Mouse (Mus musculus): Measurements from ENCODE around the gene 1700003F12Rik. TPM values are rescaled to one million over a fixed set of nuclear protein-coding genes. Genes with fewer than 3 reads are reported as not detected.

1700003F12Rik gene
- polyA plus RNA-seq, 1 experiment from 2014 or later = 1.5 TPM

DNA sequence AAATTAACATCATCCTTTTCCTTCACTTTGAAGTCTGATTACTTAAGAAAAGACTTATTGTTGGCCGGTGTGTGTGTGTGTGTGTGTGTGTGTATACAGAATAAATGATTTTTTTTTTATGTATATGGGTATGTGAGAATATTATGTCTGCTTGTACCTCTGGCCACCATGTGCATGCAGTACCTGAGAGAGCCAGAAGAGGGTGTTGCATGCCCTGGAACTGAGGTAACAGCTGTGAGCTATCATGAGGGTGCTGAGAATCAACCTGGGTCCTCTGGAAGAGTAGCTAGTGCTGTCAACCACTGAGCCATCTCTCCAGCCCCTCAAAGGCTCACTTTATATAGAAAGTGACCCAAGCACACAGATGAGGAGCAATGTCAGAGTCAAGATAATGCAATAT is 34.5 kb downstream of the 1700003F12Rik start:
- Histone ChIP-seq H3K27ac (no peak overlapping the region), H3K9me3 (no peaks in the 10 kb centered on the region), H3K36me3 (no peaks in the 10 kb centered on the region), H3K9ac (no peak overlapping the region), H3K4me1 (peaks cover 4% of the 10 kb centered on the region; the same call in 1 of the 2 replicates), H3K4me3 (replicated peaks) (no peak overlapping the region), H3K4me2 (no peak overlapping the region), H3K27me3 (replicated peaks) (no peaks in the 10 kb centered on the region)
- 68% methylated on average over 1 of the region's 1 CpGs for WGBS
- no peak for ATAC-seq (ENCODE audit: insufficient read depth, low FRiP score, low read depth)

DNA sequence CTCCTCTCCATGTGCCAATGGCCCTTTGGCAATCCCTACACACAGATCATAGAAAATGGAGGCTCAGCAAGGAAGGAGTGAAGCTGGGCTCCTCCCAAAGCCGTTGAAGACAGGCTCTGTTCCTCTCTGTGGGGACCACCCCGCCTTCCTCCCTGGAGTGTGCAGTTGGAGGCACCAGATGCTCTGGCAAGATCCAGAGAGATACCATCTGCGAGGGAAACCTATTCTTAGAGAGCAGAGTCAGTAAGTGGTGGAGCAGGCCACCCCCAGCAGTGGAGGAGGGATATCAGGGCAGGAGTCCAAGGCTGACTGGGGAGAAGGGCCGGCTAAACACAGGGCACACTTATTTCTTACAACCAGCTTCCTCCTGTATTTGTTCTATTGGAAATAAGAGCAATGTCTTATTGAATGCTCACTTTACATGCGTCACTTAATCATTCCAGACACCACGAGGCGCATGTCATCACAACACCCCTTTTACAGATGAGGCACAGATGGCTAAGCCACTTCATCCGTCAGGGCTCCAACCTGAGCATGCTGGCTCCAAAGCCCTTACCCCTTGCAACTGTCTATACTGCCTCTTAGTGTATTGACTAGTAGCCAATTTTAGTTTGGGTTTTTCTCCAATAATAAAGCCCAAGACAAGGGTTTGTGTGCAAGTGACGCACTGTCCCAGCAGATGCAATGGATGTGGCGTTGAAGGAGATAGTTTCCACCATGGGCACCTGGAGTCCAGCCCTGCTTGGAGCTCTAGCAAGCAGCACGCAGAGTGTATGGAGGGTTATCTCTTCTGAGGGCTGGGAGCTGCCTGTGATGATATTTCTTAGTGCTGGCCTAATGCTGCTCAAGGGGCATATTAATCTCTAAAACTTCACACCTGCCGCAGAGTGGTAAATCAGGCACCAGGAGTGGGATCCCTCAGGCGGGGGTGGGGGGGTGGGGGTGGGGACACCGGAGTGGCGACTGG is 37.3 kb downstream of the 1700003F12Rik start:
- Histone ChIP-seq H3K27me3 (replicated peaks) (no peaks in the 10 kb centered on the region), H3K4me1 (peaks cover 4% of the 10 kb centered on the region; the same call in 1 of the 2 replicates), H3K27ac (no peak overlapping the region), H3K9ac (no peak overlapping the region), H3K4me2 (no peak overlapping the region), H3K36me3 (peaks cover 5% of the 10 kb centered on the region), H3K9me3 (no peaks in the 10 kb centered on the region), H3K4me3 (replicated peaks) (no peak overlapping the region)
- peak; percentile 67; the same call in 1 of the 2 replicates for ATAC-seq (ENCODE audit: insufficient read depth, low FRiP score, low read depth)
- WGBS = 50% methylated on average over 15 of the region's 15 CpGs

DNA sequence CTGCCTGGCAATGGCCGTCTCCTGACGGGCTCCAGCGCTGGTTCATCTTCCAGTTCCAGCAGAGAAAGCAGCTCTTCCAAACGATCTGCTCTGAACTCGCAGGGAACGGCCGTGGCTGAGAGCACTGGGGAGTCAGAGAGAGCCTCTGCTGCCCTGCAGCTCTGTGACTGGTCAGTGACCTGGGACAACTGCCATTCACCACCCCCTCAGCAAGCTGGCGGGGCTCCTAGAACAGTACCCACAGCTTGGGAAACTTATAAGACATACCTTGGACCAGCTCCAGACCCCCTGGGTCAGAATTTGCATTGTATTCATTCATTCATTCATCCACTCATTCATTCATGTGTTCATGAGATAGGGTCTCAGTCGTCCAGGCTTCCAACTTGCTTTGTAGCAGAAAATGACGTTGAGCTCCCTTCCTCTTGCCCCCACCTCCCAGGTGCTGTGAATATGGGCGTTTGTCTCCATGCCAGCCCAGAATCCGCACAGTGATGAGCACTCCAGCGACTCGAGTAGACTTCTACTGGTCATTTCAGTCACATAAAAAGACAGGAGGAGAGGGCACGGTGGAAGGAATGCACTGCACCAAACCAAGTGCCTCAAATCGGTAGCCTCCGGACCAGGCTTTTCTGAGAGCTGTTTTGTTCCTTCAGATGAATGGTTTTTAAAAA is 38.2 kb downstream of the 1700003F12Rik start:
- Histone ChIP-seq H3K4me1 (peaks cover 4% of the 10 kb centered on the region; the same call in 1 of the 2 replicates), H3K4me3 (replicated peaks) (no peak overlapping the region), H3K9ac (no peak overlapping the region), H3K36me3 (peaks cover 5% of the 10 kb centered on the region), H3K4me2 (no peak overlapping the region), H3K9me3 (no peaks in the 10 kb centered on the region), H3K27ac (no peak overlapping the region), H3K27me3 (replicated peaks) (no peaks in the 10 kb centered on the region)
- ATAC-seq (ENCODE audit: insufficient read depth, low FRiP score, low read depth) = no peak
- WGBS = 69% methylated on average over 17 of the region's 17 CpGs

DNA sequence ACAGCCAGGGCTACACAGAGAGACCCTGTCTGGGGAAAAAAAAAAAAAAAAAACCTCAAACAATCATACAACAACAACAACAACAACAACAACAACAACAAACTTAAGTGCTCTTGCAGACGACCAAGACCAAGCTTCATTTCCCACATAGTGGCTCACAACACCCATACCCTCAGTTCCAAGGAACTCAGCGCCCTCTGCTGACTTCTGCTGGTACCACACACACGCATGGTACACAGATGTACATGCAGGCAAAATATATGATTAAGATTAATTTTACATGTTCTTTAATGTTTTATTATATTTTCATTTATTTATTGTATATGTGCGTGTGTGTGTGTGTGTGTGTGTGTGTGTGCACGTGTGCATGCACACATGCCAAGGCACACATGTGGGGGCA is 39.5 kb downstream of the 1700003F12Rik start:
- WGBS = 75% methylated on average over 5 of the region's 5 CpGs

DNA sequence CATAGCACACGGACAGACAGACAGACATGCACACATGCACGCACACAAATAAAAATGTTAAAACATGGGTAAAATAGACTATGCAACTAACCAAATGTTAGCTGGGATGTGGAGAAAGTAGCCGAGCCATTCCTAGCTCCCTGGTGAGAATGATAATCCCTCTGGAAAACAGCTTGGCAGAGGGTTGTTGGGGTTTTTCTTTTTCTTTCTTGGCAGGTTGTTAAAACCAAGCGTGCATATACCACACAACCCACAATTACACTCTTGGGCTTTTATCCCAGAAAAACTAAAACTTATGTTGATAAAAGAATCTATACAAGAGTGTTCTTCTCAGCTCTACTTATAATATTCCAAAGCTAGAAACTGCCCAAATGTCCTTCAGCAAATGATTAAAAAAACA is 42.2 kb downstream of the 1700003F12Rik start:
- Histone ChIP-seq H3K27ac (no peak overlapping the region), H3K36me3 (peaks cover 12% of the 10 kb centered on the region), H3K27me3 (replicated peaks) (no peaks in the 10 kb centered on the region), H3K4me1 (peaks cover under 1% of the 10 kb centered on the region; the same call in 1 of the 2 replicates), H3K9ac (no peak overlapping the region), H3K9me3 (no peaks in the 10 kb centered on the region), H3K4me2 (no peak overlapping the region), H3K4me3 (replicated peaks) (no peak overlapping the region)
- ATAC-seq (ENCODE audit: insufficient read depth, low FRiP score, low read depth) = no peak
- 87% methylated on average over 4 of the region's 4 CpGs for WGBS

More for the DNA sequence above, 39.5 kb downstream of the 1700003F12Rik start:
- H3K4me1 ChIP-seq = peaks cover 4% of the 10 kb centered on the region; the same call in 1 of the 2 replicates
- ATAC-seq (ENCODE audit: insufficient read depth, low FRiP score, low read depth) = no peak
- no peak overlapping the region for H3K9ac ChIP-seq
- H3K27ac ChIP-seq = no peak overlapping the region
- no peak overlapping the region for H3K4me2 ChIP-seq
- H3K36me3 ChIP-seq = peaks cover 5% of the 10 kb centered on the region
- H3K4me3 ChIP-seq (replicated peaks) = no peak overlapping the region
- no peaks in the 10 kb centered on the region for H3K27me3 ChIP-seq (replicated peaks)
- H3K9me3 ChIP-seq = no peaks in the 10 kb centered on the region

DNA sequence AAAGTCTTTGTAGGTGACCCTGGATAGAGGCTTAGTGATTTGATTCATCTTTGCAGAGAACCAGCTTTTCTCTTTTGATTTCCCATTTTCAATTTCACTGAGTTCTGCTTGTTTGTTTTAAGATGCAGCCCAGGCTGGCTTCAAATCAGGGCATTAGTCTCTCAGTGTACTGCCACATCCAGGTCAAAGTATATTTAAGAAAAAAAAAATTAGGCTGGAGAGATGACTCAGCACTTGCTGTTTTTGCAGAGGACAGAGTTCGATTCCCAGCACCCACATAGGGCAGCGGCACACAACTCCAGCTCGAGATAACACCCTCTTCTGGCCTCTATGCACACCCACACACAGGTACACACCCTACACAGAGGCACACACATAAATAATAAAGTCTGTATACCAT is 44.4 kb downstream of the 1700003F12Rik start:
- H3K27me3 ChIP-seq (replicated peaks) = no peaks in the 10 kb centered on the region
- no peak for ATAC-seq (ENCODE audit: insufficient read depth, low FRiP score, low read depth)
- H3K27ac ChIP-seq = no peak overlapping the region
- WGBS = 77% methylated on average over 3 of the region's 3 CpGs
- H3K4me1 ChIP-seq = no peaks in the 10 kb centered on the region
- H3K36me3 ChIP-seq = peaks cover 12% of the 10 kb centered on the region
- no peak overlapping the region for H3K9ac ChIP-seq
- no peak overlapping the region for H3K4me2 ChIP-seq
- H3K9me3 ChIP-seq = no peaks in the 10 kb centered on the region
- H3K4me3 ChIP-seq (replicated peaks) = no peak overlapping the region

DNA sequence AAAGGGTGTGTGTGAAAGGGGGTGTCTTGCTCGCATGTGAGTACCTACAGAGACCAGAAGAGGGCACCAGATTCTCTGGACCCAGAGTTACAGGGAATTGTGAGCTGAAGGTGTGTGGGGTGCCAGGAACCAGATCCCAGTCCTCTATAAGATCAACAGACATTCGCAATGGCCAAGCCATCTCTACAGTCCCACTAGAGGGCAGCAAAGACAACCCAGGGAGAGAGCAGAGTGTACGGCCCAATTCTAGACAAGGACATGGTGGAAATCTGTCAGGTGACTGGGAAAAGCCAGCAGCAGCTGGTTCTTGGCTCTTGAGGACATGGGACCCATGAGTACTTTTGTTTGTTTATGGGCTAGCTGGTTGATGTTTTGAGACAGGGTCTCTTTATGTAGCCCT is 46.1 kb downstream of the 1700003F12Rik start:
- Histone ChIP-seq H3K9ac (no peak overlapping the region), H3K27me3 (replicated peaks) (no peaks in the 10 kb centered on the region), H3K27ac (no peak overlapping the region), H3K36me3 (0 out of 2 replicates have a peak, but pooled peaks cover 7% of the 10 kb centered on the region), H3K4me1 (no peaks in the 10 kb centered on the region), H3K4me2 (no peak overlapping the region), H3K9me3 (no peaks in the 10 kb centered on the region), H3K4me3 (replicated peaks) (no peak overlapping the region)
- WGBS = 61% methylated on average over 3 of the region's 3 CpGs
- ATAC-seq (ENCODE audit: insufficient read depth, low FRiP score, low read depth) = no peak

DNA sequence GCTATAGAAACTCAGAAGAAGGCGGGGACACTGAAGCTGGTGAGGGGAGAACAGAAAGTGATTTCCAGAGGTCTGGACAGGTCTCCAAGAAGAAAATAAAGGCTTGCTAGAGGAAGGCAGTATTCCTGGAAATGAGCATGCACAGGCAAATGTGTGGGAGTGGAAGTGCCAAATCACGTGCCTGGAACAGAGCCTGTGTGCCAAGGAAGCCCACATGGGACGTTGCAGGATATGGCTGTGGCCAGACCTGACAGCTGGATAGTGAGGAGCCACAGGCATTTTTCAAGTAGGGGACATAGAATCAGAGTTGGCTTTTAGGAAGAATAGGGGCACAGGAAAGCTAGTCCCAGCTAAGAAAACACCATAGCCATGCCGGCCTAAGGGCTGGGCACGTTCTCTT is 48.9 kb downstream of the 1700003F12Rik start:
- Histone ChIP-seq H3K4me1 (no peaks in the 10 kb centered on the region), H3K9ac (no peak overlapping the region), H3K4me3 (replicated peaks) (no peak overlapping the region), H3K36me3 (0 out of 2 replicates have a peak, but pooled peaks cover 7% of the 10 kb centered on the region), H3K4me2 (no peak overlapping the region), H3K9me3 (no peaks in the 10 kb centered on the region), H3K27ac (no peak overlapping the region), H3K27me3 (replicated peaks) (no peaks in the 10 kb centered on the region)
- 75% methylated on average over 5 of the region's 5 CpGs for WGBS
- ATAC-seq (ENCODE audit: insufficient read depth, low FRiP score, low read depth) = no peak

DNA sequence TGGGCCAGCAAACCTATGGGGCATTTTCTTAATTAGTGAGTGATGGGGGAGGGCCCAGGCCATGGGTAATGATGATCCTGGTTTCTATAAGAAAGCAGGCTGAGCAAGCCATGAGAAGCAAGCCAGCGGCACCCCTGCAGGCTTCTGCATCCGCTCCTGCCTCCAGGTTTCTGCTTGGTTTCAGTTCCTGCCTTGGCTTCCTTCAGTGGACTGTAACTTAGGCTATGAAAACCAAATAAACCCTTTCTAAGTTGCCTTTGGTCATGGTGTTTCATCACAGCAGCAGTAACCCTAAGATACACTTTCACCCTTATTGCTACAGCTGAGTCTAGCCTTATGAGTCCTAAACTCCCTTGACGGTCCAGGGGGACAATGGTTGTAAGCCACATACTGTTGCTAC is 50.5 kb downstream of the 1700003F12Rik start:
- no peak for ATAC-seq (ENCODE audit: insufficient read depth, low FRiP score, low read depth)
- Histone ChIP-seq H3K4me1 (0 out of 2 replicates have a peak, but pooled peaks cover under 1% of the 10 kb centered on the region), H3K9me3 (no peaks in the 10 kb centered on the region), H3K36me3 (0 out of 2 replicates have a peak, but pooled peaks cover 7% of the 10 kb centered on the region), H3K9ac (no peak overlapping the region), H3K27me3 (replicated peaks) (no peaks in the 10 kb centered on the region), H3K4me3 (replicated peaks) (no peak overlapping the region), H3K4me2 (no peak overlapping the region), H3K27ac (no peak overlapping the region)
- WGBS = 90% methylated on average over 3 of the region's 3 CpGs

Other genes starting within 250 kb of the 1700003F12Rik start
- gene Bpifb9b, start 239.9 kb upstream of the 1700003F12Rik start, polyA plus RNA-seq (2015; fragmentation: Nextera tagmentation; extraction: Ambion mirVana) = not detected in 2 replicates
- gene Cdk5rap1, start 174.1 kb upstream of the 1700003F12Rik start, polyA plus RNA-seq (2015; fragmentation: Nextera tagmentation; extraction: Ambion mirVana) = 15.6 and 18.3 TPM in 2 replicates
- gene Snta1, start 139.0 kb upstream of the 1700003F12Rik start, polyA plus RNA-seq (2015; fragmentation: Nextera tagmentation; extraction: Ambion mirVana) = 7.3 and 7.5 TPM in 2 replicates
- gene Cbfa2t2, start 110.6 kb upstream of the 1700003F12Rik start, polyA plus RNA-seq (2015; fragmentation: Nextera tagmentation; extraction: Ambion mirVana) = 32.1 and 34.7 TPM in 2 replicates
- 0.12 and 0.37 TPM in 2 replicates for gene Actl10, start 4.7 kb downstream of the 1700003F12Rik start, polyA plus RNA-seq (2015; fragmentation: Nextera tagmentation; extraction: Ambion mirVana)
- 2.4 and 2.5 TPM in 2 replicates for gene Necab3, start 11.8 kb downstream of the 1700003F12Rik start, polyA plus RNA-seq (2015; fragmentation: Nextera tagmentation; extraction: Ambion mirVana)
- 20.2 and 21.1 TPM in 2 replicates for gene E2f1, start 22.8 kb downstream of the 1700003F12Rik start, polyA plus RNA-seq (2015; fragmentation: Nextera tagmentation; extraction: Ambion mirVana)
- 26.8 and 30.2 TPM in 2 replicates for gene Pxmp4, start 56.6 kb downstream of the 1700003F12Rik start, polyA plus RNA-seq (2015; fragmentation: Nextera tagmentation; extraction: Ambion mirVana)
- 0.83 and 0.88 TPM in 2 replicates for gene Zfp341, start 66.2 kb downstream of the 1700003F12Rik start, polyA plus RNA-seq (2015; fragmentation: Nextera tagmentation; extraction: Ambion mirVana)
- gene 4930519P11Rik, start 66.4 kb downstream of the 1700003F12Rik start, polyA plus RNA-seq (2015; fragmentation: Nextera tagmentation; extraction: Ambion mirVana) = 0.30 and 0.78 TPM in 2 replicates
- 35.9 and 40.0 TPM in 2 replicates for gene Chmp4b, start 104.6 kb downstream of the 1700003F12Rik start, polyA plus RNA-seq (2015; fragmentation: Nextera tagmentation; extraction: Ambion mirVana)
- not detected in 2 replicates for gene Gm14214, start 222.9 kb downstream of the 1700003F12Rik start, polyA plus RNA-seq (2015; fragmentation: Nextera tagmentation; extraction: Ambion mirVana)
- gene Raly, start 244.0 kb downstream of the 1700003F12Rik start, polyA plus RNA-seq (2015; fragmentation: Nextera tagmentation; extraction: Ambion mirVana) = 36.7 and 39.2 TPM in 2 replicates
- 0.57 and 1.3 TPM in 2 replicates for gene a, start 244.3 kb downstream of the 1700003F12Rik start, polyA plus RNA-seq (2015; fragmentation: Nextera tagmentation; extraction: Ambion mirVana)

Measured in stomach, embryonic 15.5 days (tissue).